8 mouse cellular contexts compared by ENCODE assay signal in genomic region chr11:3536745-3537333, GRCm38 (mm10). TPM values are rescaled to one million over a fixed set of nuclear protein-coding genes. Genes with fewer than 3 reads are reported as not detected.
A peak's percentile ranks its signal among the peaks of the same experiment; 100 is the strongest.
DNase-seq lines count a peak whose midpoint lies in the region; ATAC-seq and TF ChIP-seq lines count a peak whose summit lies in the region.

No protein-coding gene starts in this region.

- no peak overlapping the region for H3K27ac ChIP-seq in hindbrain, embryonic 14.5 days
- H3K27ac ChIP-seq in hindbrain, embryonic 11.5 days (ENCODE audit: low read depth, low read length), result no peak overlapping the region
- H3K27ac ChIP-seq in embryonic fibroblast, embryonic 13.5 days (ENCODE audit: insufficient read depth, low read length), result peak overlapping the region; percentile 92; the same call in 1 of the 2 replicates
- peak overlapping the region; percentile 86 for H3K27ac ChIP-seq in kidney, embryonic 16.5 days (ENCODE audit: low read length)

- H3K9me3 ChIP-seq in hindbrain, embryonic 14.5 days (ENCODE audit: control insufficient read depth, low read length), result no peaks in the 10 kb centered on the region
- H3K9me3 ChIP-seq in hindbrain, embryonic 11.5 days (ENCODE audit: control insufficient read depth, low read length), result no peaks in the 10 kb centered on the region
- H3K9me3 ChIP-seq in kidney, embryonic 16.5 days (ENCODE audit: low read length), result no peaks in the 10 kb centered on the region

- WGBS in hindbrain, embryonic 14.5 days, result 94% methylated on average over 5 of the region's 5 CpGs
- 95% methylated on average over 5 of the region's 5 CpGs for WGBS in hindbrain, embryonic 11.5 days
- WGBS in kidney, embryonic 16.5 days, result 73% methylated on average over 5 of the region's 5 CpGs

- ATAC-seq in hindbrain, embryonic 14.5 days (ENCODE audit: low FRiP score), result no peak
- ATAC-seq in hindbrain, embryonic 11.5 days (ENCODE audit: low FRiP score), result no peak
- peak; percentile 55 for ATAC-seq in kidney, embryonic 16.5 days (ENCODE audit: low FRiP score, low TSS enrichment)

- 0 out of 2 replicates have a peak, but pooled peaks cover 6% of the 10 kb centered on the region for H3K4me1 ChIP-seq in hindbrain, embryonic 14.5 days (replicated peaks; ENCODE audit: control insufficient read depth, insufficient read depth, low read length)
- peaks cover 6% of the 10 kb centered on the region for H3K4me1 ChIP-seq in hindbrain, embryonic 11.5 days (replicated peaks; ENCODE audit: control insufficient read depth, insufficient read depth, low read length)
- peaks cover 6% of the 10 kb centered on the region for H3K4me1 ChIP-seq in embryonic fibroblast, embryonic 13.5 days (ENCODE audit: control insufficient read depth, insufficient read depth, low read length)
- H3K4me1 ChIP-seq in kidney, embryonic 16.5 days (ENCODE audit: insufficient read depth, low read length), result peaks cover 30% of the 10 kb centered on the region

- H3K4me2 ChIP-seq in hindbrain, embryonic 14.5 days (replicated peaks), result peak overlapping the region; percentile 77
- H3K4me2 ChIP-seq in hindbrain, embryonic 11.5 days (replicated peaks; ENCODE audit: low read depth, low read length), result no peak overlapping the region
- peak overlapping the region; percentile 67 for H3K4me2 ChIP-seq in kidney, embryonic 16.5 days (replicated peaks; ENCODE audit: low read depth, low read length)

- TF ChIP-seq POLR2A in embryonic fibroblast, embryonic 13.5 days (IDR thresholded peaks at IDR 0.05; ENCODE audit: low read depth, low read length), result no peak

- TF ChIP-seq CTCF in embryonic fibroblast, embryonic 13.5 days (IDR thresholded peaks at IDR 0.05; ENCODE audit: borderline replicate concordance, insufficient read depth, low read length), result no peak

- no peak for DNase-seq in hindbrain, embryonic 14.5 days (ENCODE audit: low spot score)
- no peak for DNase-seq in hindbrain, embryonic 11.5 days (ENCODE audit: low spot score)
- peak; percentile 67 for DNase-seq in lung, postnatal 36 days
- no peak for DNase-seq in B cell, adult 2 months
- no peak for DNase-seq in embryo, embryonic 10 days (ENCODE audit: low spot score)
- DNase-seq in frontal cortex, postnatal 10 days (ENCODE audit: low spot score in 2 of 2), result no peak

- H3K27me3 ChIP-seq in hindbrain, embryonic 14.5 days (ENCODE audit: control insufficient read depth, insufficient read depth, low read length), result no peaks in the 10 kb centered on the region
- H3K27me3 ChIP-seq in hindbrain, embryonic 11.5 days (ENCODE audit: control insufficient read depth, insufficient read depth, low read length), result no peaks in the 10 kb centered on the region
- no peaks in the 10 kb centered on the region for H3K27me3 ChIP-seq in kidney, embryonic 16.5 days (ENCODE audit: insufficient read depth, low read length)

- no peak overlapping the region for H3K9ac ChIP-seq in hindbrain, embryonic 14.5 days
- H3K9ac ChIP-seq in hindbrain, embryonic 11.5 days (ENCODE audit: low read depth, low read length), result no peak overlapping the region
- peak overlapping the region; percentile 82; the same call in 1 of the 2 replicates for H3K9ac ChIP-seq in kidney, embryonic 16.5 days (replicated peaks; ENCODE audit: low read length)

- H3K4me3 ChIP-seq in hindbrain, embryonic 14.5 days (replicated peaks; ENCODE audit: low read length), result no peak overlapping the region
- no peak overlapping the region for H3K4me3 ChIP-seq in hindbrain, embryonic 11.5 days (ENCODE audit: low read depth, low read length)
- H3K4me3 ChIP-seq in embryonic fibroblast, embryonic 13.5 days (ENCODE audit: insufficient read depth, low read length), result no peak overlapping the region; the same call in 1 of the 2 replicates
- peak overlapping the region; percentile 73 for H3K4me3 ChIP-seq in kidney, embryonic 16.5 days (ENCODE audit: low read length)

- no peaks in the 10 kb centered on the region for H3K36me3 ChIP-seq in hindbrain, embryonic 14.5 days (replicated peaks; ENCODE audit: control insufficient read depth, insufficient read depth)
- 0 out of 2 replicates have a peak, but pooled peaks cover 2% of the 10 kb centered on the region for H3K36me3 ChIP-seq in hindbrain, embryonic 11.5 days (ENCODE audit: control insufficient read depth, insufficient read depth, low read length)
- peaks cover 24% of the 10 kb centered on the region for H3K36me3 ChIP-seq in kidney, embryonic 16.5 days (ENCODE audit: insufficient read depth, low read length)

RNA-seq across cellular contexts. Expression of gene Smtn, which starts 3.6 kb away (rescaled TPM):
- polyA plus RNA-seq in hindbrain, embryonic 14.5 days (2014; fragmentation: Nextera tagmentation; extraction: Ambion mirVana), result 15.0 and 17.3 TPM in 2 replicates
- 27.0 and 27.5 TPM in 2 replicates for polyA plus RNA-seq in hindbrain, embryonic 11.5 days (2014; fragmentation: Nextera tagmentation; extraction: Ambion mirVana)
- 78.7 and 79.0 TPM in 2 replicates for polyA plus RNA-seq in embryonic fibroblast, embryonic 13.5 days (2011; ENCODE audit: insufficient read length, low read depth, missing spikeins)
- 110 and 116 TPM in 2 replicates for polyA plus RNA-seq in kidney, embryonic 16.5 days (2015; fragmentation: Nextera tagmentation; extraction: Ambion mirVana)

RNA-seq across cellular contexts. Expression of gene Selenom, which starts 22.4 kb away (rescaled TPM):
- 105 and 122 TPM in 2 replicates for polyA plus RNA-seq in hindbrain, embryonic 14.5 days (2014; fragmentation: Nextera tagmentation; extraction: Ambion mirVana)
- polyA plus RNA-seq in hindbrain, embryonic 11.5 days (2014; fragmentation: Nextera tagmentation; extraction: Ambion mirVana), result 66.5 and 67.4 TPM in 2 replicates
- 148 and 152 TPM in 2 replicates for polyA plus RNA-seq in embryonic fibroblast, embryonic 13.5 days (2011; ENCODE audit: insufficient read length, low read depth, missing spikeins)
- polyA plus RNA-seq in kidney, embryonic 16.5 days (2015; fragmentation: Nextera tagmentation; extraction: Ambion mirVana), result 113 and 114 TPM in 2 replicates

RNA-seq across cellular contexts. Expression of gene Inpp5j, which starts 32.2 kb away (rescaled TPM):
- polyA plus RNA-seq in hindbrain, embryonic 14.5 days (2014; fragmentation: Nextera tagmentation; extraction: Ambion mirVana), result 5.7 and 6.9 TPM in 2 replicates
- polyA plus RNA-seq in hindbrain, embryonic 11.5 days (2014; fragmentation: Nextera tagmentation; extraction: Ambion mirVana), result 0.09 and 0.29 TPM in 2 replicates
- polyA plus RNA-seq in embryonic fibroblast, embryonic 13.5 days (2011; ENCODE audit: insufficient read length, low read depth, missing spikeins), result not detected in 2 replicates
- 2.8 and 3.1 TPM in 2 replicates for polyA plus RNA-seq in kidney, embryonic 16.5 days (2015; fragmentation: Nextera tagmentation; extraction: Ambion mirVana)

RNA-seq across cellular contexts. Expression of gene Pla2g3, which starts 48.8 kb away (rescaled TPM):
- 0.67 and 0.81 TPM in 2 replicates for polyA plus RNA-seq in hindbrain, embryonic 14.5 days (2014; fragmentation: Nextera tagmentation; extraction: Ambion mirVana)
- 0.60 and 0.86 TPM in 2 replicates for polyA plus RNA-seq in hindbrain, embryonic 11.5 days (2014; fragmentation: Nextera tagmentation; extraction: Ambion mirVana)
- polyA plus RNA-seq in embryonic fibroblast, embryonic 13.5 days (2011; ENCODE audit: insufficient read length, low read depth, missing spikeins), result 0.25 TPM in 1 of 2 replicates, not detected in the other
- polyA plus RNA-seq in kidney, embryonic 16.5 days (2015; fragmentation: Nextera tagmentation; extraction: Ambion mirVana), result 0.32 and 0.56 TPM in 2 replicates

Comparison
In these comparisons a context has a peak if more than half of its experiments do, and no peak if none do; other contexts are left out.
1. H3K27ac ChIP-seq: peak in embryonic fibroblast, embryonic 13.5 days (single experiment) and kidney, embryonic 16.5 days (single experiment); none in hindbrain, embryonic 14.5 days (single experiment) and hindbrain, embryonic 11.5 days (single experiment).